Mouse (Mus musculus) cortical plate, adult 2 months (tissue): ENCODE data around the gene Fbxl17. TPM values are rescaled to one million over a fixed set of nuclear protein-coding genes. Genes with fewer than 3 reads are reported as not detected.

Source experiments
- H3K27ac ChIP-seq: fragments of 200-500 bp; 2 replicates; pipeline ENCODE4 v1.5.1; 2012; ENCODE audit warnings: low read length, control low read depth, inconsistent platforms; ENCODE audit not compliant: insufficient read depth
- H3K4me1 ChIP-seq: fragments of 200-500 bp; 2 replicates; pipeline ENCODE4 v1.6.1; 2011; ENCODE audit warnings: low read length; ENCODE audit not compliant: control insufficient read depth, insufficient read depth
- H3K4me3 ChIP-seq: fragments of 200-500 bp; 2 replicates; pipeline ENCODE4 v1.5.1; 2011; ENCODE audit warnings: mild to moderate bottlenecking, low read length, control low read depth; ENCODE audit not compliant: insufficient read depth
- CTCF ChIP-seq: fragments of 200-500 bp; IDR thresholded peaks from 2 replicates; pipeline ENCODE4 v1.5.1; 2011; ENCODE audit warnings: mild to moderate bottlenecking, control low read depth, low read length; ENCODE audit not compliant: insufficient read depth; ENCODE audit errors: extremely low read depth
- POLR2A ChIP-seq: fragments of 200-500 bp; IDR thresholded peaks from 2 replicates; pipeline ENCODE4 v1.6.1; 2011; ENCODE audit warnings: mild to moderate bottlenecking, low read length, control low read depth; ENCODE audit not compliant: insufficient read depth; ENCODE audit errors: extremely low read depth
- polyA plus RNA-seq: library from polyadenylated mRNA; depleted of rRNA; stranded (reverse); fragments of >200 nt; gene quantifications from 2 replicates; pipeline ENCODE4 v1.2.3, GENCODE M21; 2012

Fbxl17 gene
- polyA plus RNA-seq, 1 experiment: 28.9 TPM

GRCm38 (mm10) chr17:63350876-63351509 lies 148.8 kb downstream of the Fbxl17 start:
- H3K4me1 ChIP-seq: no peaks in the 10 kb centered on the region; the same call in 1 of the 2 replicates
- no peak overlapping the region for H3K4me3 ChIP-seq
- TF ChIP-seq CTCF (no peak), POLR2A (no peak)
- no peak overlapping the region for H3K27ac ChIP-seq

- no peaks in the 10 kb centered on the region for H3K4me1 ChIP-seq
- TF ChIP-seq POLR2A: no peak
- no peak for TF ChIP-seq CTCF
- no peak overlapping the region for H3K4me3 ChIP-seq
- no peak overlapping the region for H3K27ac ChIP-seq
These were observed 155.7 kb downstream of the Fbxl17 start for GRCm38 (mm10) chr17:63344101-63344500.

GRCm38 (mm10) chr17:63343076-63343475 lies 156.7 kb downstream of the Fbxl17 start:
- H3K4me1 ChIP-seq: no peaks in the 10 kb centered on the region
- no peak overlapping the region for H3K4me3 ChIP-seq
- TF ChIP-seq CTCF (no peak), POLR2A (no peak)
- no peak overlapping the region for H3K27ac ChIP-seq

GRCm38 (mm10) chr17:63342440-63342839 lies 157.4 kb downstream of the Fbxl17 start:
- no peaks in the 10 kb centered on the region for H3K4me1 ChIP-seq
- H3K4me3 ChIP-seq: no peak overlapping the region
- TF ChIP-seq POLR2A (no peak), CTCF (no peak)
- H3K27ac ChIP-seq: no peak overlapping the region

GRCm38 (mm10) chr17:63341203-63341602 lies 158.6 kb downstream of the Fbxl17 start:
- TF ChIP-seq POLR2A: no peak
- TF ChIP-seq CTCF: no peak
- no peak overlapping the region for H3K27ac ChIP-seq
- no peaks in the 10 kb centered on the region for H3K4me1 ChIP-seq
- no peak overlapping the region for H3K4me3 ChIP-seq

- Histone ChIP-seq H3K27ac (no peak overlapping the region), H3K4me1 (no peaks in the 10 kb centered on the region; the same call in 1 of the 2 replicates), H3K4me3 (no peak overlapping the region)
- TF ChIP-seq POLR2A (no peak), CTCF (no peak)
These were observed 170.9 kb downstream of the Fbxl17 start for GRCm38 (mm10) chr17:63328888-63329287.

- Histone ChIP-seq H3K4me1 (no peaks in the 10 kb centered on the region), H3K4me3 (no peak overlapping the region), H3K27ac (no peak overlapping the region)
- TF ChIP-seq CTCF: no peak
- no peak for TF ChIP-seq POLR2A
These were observed 173.6 kb downstream of the Fbxl17 start for GRCm38 (mm10) chr17:63326227-63326626.

- no peak for TF ChIP-seq POLR2A
- H3K4me3 ChIP-seq: no peak overlapping the region
- H3K4me1 ChIP-seq: no peaks in the 10 kb centered on the region
- H3K27ac ChIP-seq: no peak overlapping the region
These were observed 175.1 kb downstream of the Fbxl17 start for GRCm38 (mm10) chr17:63324672-63325071.

GRCm38 (mm10) chr17:63324039-63324438 lies 175.8 kb downstream of the Fbxl17 start:
- Histone ChIP-seq H3K4me1 (no peaks in the 10 kb centered on the region), H3K4me3 (no peak overlapping the region), H3K27ac (no peak overlapping the region)
- no peak for TF ChIP-seq POLR2A
- TF ChIP-seq CTCF: peak; percentile 94

- no peak overlapping the region for H3K4me3 ChIP-seq
- peaks cover 1% of the 10 kb centered on the region; the same call in 1 of the 2 replicates for H3K4me1 ChIP-seq
- H3K27ac ChIP-seq: no peak overlapping the region
- TF ChIP-seq POLR2A (no peak), CTCF (no peak)
These were observed 177.0 kb downstream of the Fbxl17 start for GRCm38 (mm10) chr17:63322846-63323245.
